8 mouse cellular contexts compared by ENCODE assay signal in genomic region chr6:59208685-59209298, GRCm38 (mm10). TPM values are rescaled to one million over a fixed set of nuclear protein-coding genes. Genes with fewer than 3 reads are reported as not detected.
DNase-seq lines count a peak whose midpoint lies in the region; ATAC-seq and TF ChIP-seq lines count a peak whose summit lies in the region.

TSS of gene Tigd2 (plus strand) at chr6:59208870.

- peak; percentile 95 for DNase-seq in B cell, adult 2 months
- DNase-seq in brain, adult 2 months (ENCODE audit: low read depth, low spot score): peak; percentile 96
- DNase-seq in kidney, postnatal 0 days (ENCODE audit: low spot score): peak; percentile 91
- DNase-seq in liver, embryonic 11.5 days (ENCODE audit: low spot score): peak; percentile 88
- DNase-seq in naive thymus-derived CD4-positive, alpha-beta T cell, adult 2 months (ENCODE audit: low read depth): peak; percentile 96

- peak within 1 kb of the TSS; percentile 91 for H3K27ac ChIP-seq in heart, embryonic 12.5 days (ENCODE audit: poor library complexity, severe bottlenecking)
- H3K27ac ChIP-seq in kidney, postnatal 0 days: peak within 1 kb of the TSS; percentile 80
- peak within 1 kb of the TSS; percentile 62; the same call in 1 of the 2 replicates for H3K27ac ChIP-seq in liver, embryonic 11.5 days (ENCODE audit: low read depth, low read length)
- H3K27ac ChIP-seq in stomach, embryonic 14.5 days (ENCODE audit: low read length): peak within 1 kb of the TSS; percentile 79

- peak; percentile 80 for TF ChIP-seq CTCF in kidney, postnatal 0 days (IDR thresholded peaks at IDR 0.05; ENCODE audit: low read depth)

- H3K9ac ChIP-seq in heart, embryonic 12.5 days: peak within 1 kb of the TSS; percentile 90
- peak within 1 kb of the TSS; percentile 75 for H3K9ac ChIP-seq in kidney, postnatal 0 days (ENCODE audit: low read depth, low read length)
- H3K9ac ChIP-seq in liver, embryonic 11.5 days (ENCODE audit: low read depth, low read length): peak within 1 kb of the TSS; percentile 92
- peak within 1 kb of the TSS; percentile 78 for H3K9ac ChIP-seq in stomach, embryonic 14.5 days (replicated peaks; ENCODE audit: low read depth, low read length)

- peaks cover 6% of the 10 kb centered on the region for H3K4me1 ChIP-seq in heart, embryonic 12.5 days (replicated peaks)
- 0 out of 2 replicates have a peak, but pooled peaks cover 10% of the 10 kb centered on the region for H3K4me1 ChIP-seq in kidney, postnatal 0 days (replicated peaks; ENCODE audit: insufficient read depth, low read length)
- no peaks in the 10 kb centered on the region; the same call in 1 of the 2 replicates for H3K4me1 ChIP-seq in liver, embryonic 11.5 days (replicated peaks; ENCODE audit: control insufficient read depth, insufficient read depth, low read length)
- no peaks in the 10 kb centered on the region for H3K4me1 ChIP-seq in stomach, embryonic 14.5 days (ENCODE audit: control insufficient read depth, insufficient read depth, low read length)

- peaks cover 4% of the 10 kb centered on the region for H3K36me3 ChIP-seq in heart, embryonic 12.5 days
- no peaks in the 10 kb centered on the region for H3K36me3 ChIP-seq in kidney, postnatal 0 days (ENCODE audit: insufficient read depth, low read length)
- H3K36me3 ChIP-seq in liver, embryonic 11.5 days (ENCODE audit: control insufficient read depth, insufficient read depth, low read length): no peaks in the 10 kb centered on the region
- no peaks in the 10 kb centered on the region for H3K36me3 ChIP-seq in stomach, embryonic 14.5 days (ENCODE audit: control insufficient read depth, insufficient read depth, low read length)

- peak; percentile 98 for ATAC-seq in erythroblast, adult 5-6 weeks (replicated peaks; ENCODE audit: low FRiP score, poor library complexity, severe bottlenecking)
- ATAC-seq in heart, embryonic 12.5 days (ENCODE audit: insufficient number of reproducible peaks, low FRiP score): peak; percentile 97
- peak; percentile 97 for ATAC-seq in kidney, postnatal 0 days (replicated peaks; ENCODE audit: low FRiP score, low read depth)
- peak; percentile 97 for ATAC-seq in liver, embryonic 11.5 days (replicated peaks; ENCODE audit: low FRiP score)
- ATAC-seq in stomach, embryonic 14.5 days (ENCODE audit: insufficient number of reproducible peaks, insufficient read depth, low FRiP score, low read depth): peak; percentile 97

- H3K9me3 ChIP-seq in heart, embryonic 12.5 days (replicated peaks): no peaks in the 10 kb centered on the region
- H3K9me3 ChIP-seq in kidney, postnatal 0 days (replicated peaks; ENCODE audit: low read length): no peaks in the 10 kb centered on the region
- H3K9me3 ChIP-seq in liver, embryonic 11.5 days (ENCODE audit: control insufficient read depth, low read length): no peaks in the 10 kb centered on the region
- no peaks in the 10 kb centered on the region for H3K9me3 ChIP-seq in stomach, embryonic 14.5 days (ENCODE audit: control insufficient read depth, low read depth, low read length)

- H3K4me3 ChIP-seq in heart, embryonic 12.5 days: peak within 1 kb of the TSS; percentile 85
- H3K4me3 ChIP-seq in kidney, postnatal 0 days (replicated peaks; ENCODE audit: low read depth, low read length): peak within 1 kb of the TSS; percentile 70
- peak within 1 kb of the TSS; percentile 83 for H3K4me3 ChIP-seq in liver, embryonic 11.5 days (ENCODE audit: low read depth, low read length)
- H3K4me3 ChIP-seq in stomach, embryonic 14.5 days (ENCODE audit: low read depth, low read length): peak within 1 kb of the TSS; percentile 63

- under 1% methylated on average over 61 of the region's 62 CpGs for WGBS in heart, embryonic 12.5 days
- under 1% methylated on average over 62 of the region's 62 CpGs for WGBS in kidney, postnatal 0 days
- WGBS in liver, embryonic 11.5 days: under 1% methylated on average over 48 of the region's 62 CpGs
- WGBS in stomach, embryonic 14.5 days: under 1% methylated on average over 62 of the region's 62 CpGs

- H3K27me3 ChIP-seq in heart, embryonic 12.5 days (replicated peaks): no peaks in the 10 kb centered on the region
- no peaks in the 10 kb centered on the region for H3K27me3 ChIP-seq in kidney, postnatal 0 days (ENCODE audit: insufficient read depth, low read length)
- H3K27me3 ChIP-seq in liver, embryonic 11.5 days (replicated peaks; ENCODE audit: control insufficient read depth, insufficient read depth, low read length): no peaks in the 10 kb centered on the region
- no peaks in the 10 kb centered on the region for H3K27me3 ChIP-seq in stomach, embryonic 14.5 days (ENCODE audit: control insufficient read depth, insufficient read depth, low read length)

- peak within 1 kb of the TSS; percentile 73 for H3K4me2 ChIP-seq in heart, embryonic 12.5 days
- peak within 1 kb of the TSS; percentile 77 for H3K4me2 ChIP-seq in kidney, postnatal 0 days (ENCODE audit: low read length)
- peak within 1 kb of the TSS; percentile 75 for H3K4me2 ChIP-seq in liver, embryonic 11.5 days
- peak within 1 kb of the TSS; percentile 66 for H3K4me2 ChIP-seq in stomach, embryonic 14.5 days (replicated peaks; ENCODE audit: low read depth, low read length)

RNA-seq across cellular contexts. Expression of gene Tigd2, which starts in this region (rescaled TPM):
- total RNA-seq in erythroblast, adult 5-6 weeks (2015; ENCODE audit: low replicate concordance): 1.5 and 3.8 TPM in 2 replicates
- total RNA-seq in erythroblast, adult 5-6 weeks (2017; ENCODE audit: low replicate concordance): 4.9 and 5.6 TPM in 2 replicates
- polyA plus RNA-seq in heart, embryonic 12.5 days (2016; fragmentation: Nextera tagmentation; extraction: Ambion mirVana): 16.0 and 16.3 TPM in 2 replicates
- 14.6 and 16.9 TPM in 2 replicates for polyA plus RNA-seq in kidney, postnatal 0 days (2015; fragmentation: Nextera tagmentation; extraction: Ambion mirVana)
- 8.3 and 8.8 TPM in 2 replicates for polyA plus RNA-seq in liver, embryonic 11.5 days (2014; fragmentation: Nextera tagmentation; extraction: Ambion mirVana)
- 16.9 and 18.6 TPM in 2 replicates for polyA plus RNA-seq in stomach, embryonic 14.5 days (2014; fragmentation: Nextera tagmentation; extraction: Ambion mirVana)

Comparison
In these comparisons a context has a peak if more than half of its experiments do, and no peak if none do; other contexts are left out.
1. Peak in every context shown above with its lines: DNase-seq, ATAC-seq, H3K4me3 ChIP-seq and H3K27ac ChIP-seq.